Mouse (Mus musculus) bone marrow, adult 2 months (tissue): Measurements from ENCODE around the gene Rpa1.

ENCODE experiments used
- CTCF ChIP-seq: fragments of 200-500 bp; IDR thresholded peaks from 2 replicates; pipeline ENCODE4 v1.5.1; 2011; ENCODE audit warnings: low read length, control low read depth; ENCODE audit not compliant: control insufficient read depth, insufficient read depth
- POLR2A ChIP-seq: fragments of 200-500 bp; IDR thresholded peaks from 2 replicates; pipeline ENCODE4 v1.6.1; 2011; ENCODE audit warnings: low read depth, mild to moderate bottlenecking, control low read depth, low read length, borderline replicate concordance; ENCODE audit not compliant: control insufficient read depth

GRCm38 (mm10) chr11:75340698-75341345 lies 7.3 kb downstream of the Rpa1 start:
- TF ChIP-seq POLR2A (no peak), CTCF (no peak)
